Mouse (Mus musculus) heart, embryonic 11.5 days (tissue): ENCODE results near the gene Prss48. TPM values are rescaled to one million over a fixed set of nuclear protein-coding genes. Genes with fewer than 3 reads are reported as not detected.

Experiments
- ATAC-seq: fragments of 200-750 bp; cut with Nextera tagmentation; replicated peaks from 2 replicates; pipeline ENCODE4 v1.8.0; 2017; ENCODE audit warnings: moderate library complexity; ENCODE audit not compliant: insufficient number of reproducible peaks, low FRiP score, low TSS enrichment
- H3K27ac ChIP-seq: fragments of 300-500 bp; sonication (generic); 2 replicates; pipeline ENCODE4 v1.5.1; 2014; ENCODE audit warnings: mild to moderate bottlenecking, low read depth, low read length
- H3K27me3 ChIP-seq: fragments of 300-500 bp; sonication (generic); 2 replicates; pipeline ENCODE4 v1.6.1; 2014; ENCODE audit warnings: mild to moderate bottlenecking, low read length, mixed read lengths; ENCODE audit not compliant: control insufficient read depth, insufficient read depth
- H3K36me3 ChIP-seq: fragments of 300-500 bp; sonication (generic); 2 replicates; pipeline ENCODE4 v1.6.1; 2014; ENCODE audit warnings: mild to moderate bottlenecking, low read length, moderate library complexity, mixed read lengths; ENCODE audit not compliant: control insufficient read depth, insufficient read depth
- H3K4me1 ChIP-seq: fragments of 300-500 bp; sonication (generic); 2 replicates; pipeline ENCODE4 v1.6.1; 2014; ENCODE audit warnings: low read length; ENCODE audit not compliant: control insufficient read depth, insufficient read depth
- H3K4me2 ChIP-seq: fragments of 300-500 bp; sonication (generic); 2 replicates; pipeline ENCODE4 v1.6.1; 2014; ENCODE audit warnings: mild to moderate bottlenecking, moderate library complexity
- H3K4me3 ChIP-seq: fragments of 300-500 bp; sonication (generic); 2 replicates; pipeline ENCODE4 v1.5.1; 2014; ENCODE audit warnings: low read depth, low read length
- H3K9ac ChIP-seq: fragments of 300-500 bp; sonication (generic); 2 replicates; pipeline ENCODE4 v1.6.1; 2014; ENCODE audit warnings: mild to moderate bottlenecking, low read depth, low read length, moderate library complexity
- H3K9me3 ChIP-seq: fragments of 300-500 bp; sonication (generic); replicated peaks from 2 replicates; pipeline ENCODE4 v1.6.1; 2016; ENCODE audit warnings: low read length; ENCODE audit not compliant: control insufficient read depth
- WGBS: fragments of 180-500 bp; shearing (Covaris S2); extraction: QIAGEN DNeasy Blood & Tissue Kit; methylation state at CpG from one replicate; pipeline ENCODE4 v1.1.7; 2014; ENCODE audit not compliant: insufficient replicate concordance; 5-methylcytosine and 5-hydroxymethylcytosine counted together
- polyA plus RNA-seq: library from polyadenylated mRNA; unstranded; fragments of >200 nt; fragmentation: Nextera tagmentation; extraction: Ambion mirVana; gene quantifications from 2 replicates; pipeline ENCODE4 v1.2.1, GENCODE M21; 2014

The Prss48 gene
- polyA plus RNA-seq, 1 experiment from 2014 or later = not detected

GRCm38 (mm10) chr3:85950914-85951313 is 51.4 kb downstream of the Prss48 start:
- H3K9me3 ChIP-seq = no peaks in the 10 kb centered on the region
- no peak overlapping the region for H3K4me3 ChIP-seq
- ATAC-seq = no peak
- no peak overlapping the region for H3K4me2 ChIP-seq
- H3K27me3 ChIP-seq = no peaks in the 10 kb centered on the region
- H3K27ac ChIP-seq = no peak overlapping the region
- 87% methylated on average over 4 of the region's 4 CpGs for WGBS
- H3K36me3 ChIP-seq = no peaks in the 10 kb centered on the region
- no peak overlapping the region for H3K9ac ChIP-seq
- no peaks in the 10 kb centered on the region for H3K4me1 ChIP-seq

Other genes with a start within 250 kb of the Prss48 start
- gene Fam160a1, start 185.2 kb downstream of the Prss48 start, polyA plus RNA-seq = 2.7 and 3.4 TPM in 2 replicates
- gene Glt28d2, start 115.0 kb downstream of the Prss48 start, polyA plus RNA-seq = 0.93 and 1.2 TPM in 2 replicates
- 4.5 and 5.1 TPM in 2 replicates for gene Gm37240, start 115.0 kb downstream of the Prss48 start, polyA plus RNA-seq
- 13.8 and 14.6 TPM in 2 replicates for gene Sh3d19, start 31.4 kb downstream of the Prss48 start, polyA plus RNA-seq
- 950 and 968 TPM in 2 replicates for gene Rps3a1, start 140.2 kb upstream of the Prss48 start, polyA plus RNA-seq
- gene Lrba, start 222.2 kb upstream of the Prss48 start, polyA plus RNA-seq = 3.7 and 4.1 TPM in 2 replicates